Mouse (Mus musculus) C3H10T1/2 (cell line): ENCODE measurements around the gene Adprm. TPM values are rescaled to one million over a fixed set of nuclear protein-coding genes. Genes with fewer than 3 reads are reported as not detected.

ENCODE experiments used
- polyA plus RNA-seq, 2 experiments: library from polyadenylated mRNA; unstranded; fragments of >200 nt; fragmentation: generic; extraction: Trizol; gene quantifications; one replicate each; pipeline ENCODE4 v1.2.1; 2012; ENCODE audit warnings: missing spikeins in 2 of 2

The Adprm gene
- polyA plus RNA-seq, result 10 to 100 TPM in 1 of 2 experiments, 1 to 10 TPM in 1; 3.5 to 19.8 TPM

DNA sequence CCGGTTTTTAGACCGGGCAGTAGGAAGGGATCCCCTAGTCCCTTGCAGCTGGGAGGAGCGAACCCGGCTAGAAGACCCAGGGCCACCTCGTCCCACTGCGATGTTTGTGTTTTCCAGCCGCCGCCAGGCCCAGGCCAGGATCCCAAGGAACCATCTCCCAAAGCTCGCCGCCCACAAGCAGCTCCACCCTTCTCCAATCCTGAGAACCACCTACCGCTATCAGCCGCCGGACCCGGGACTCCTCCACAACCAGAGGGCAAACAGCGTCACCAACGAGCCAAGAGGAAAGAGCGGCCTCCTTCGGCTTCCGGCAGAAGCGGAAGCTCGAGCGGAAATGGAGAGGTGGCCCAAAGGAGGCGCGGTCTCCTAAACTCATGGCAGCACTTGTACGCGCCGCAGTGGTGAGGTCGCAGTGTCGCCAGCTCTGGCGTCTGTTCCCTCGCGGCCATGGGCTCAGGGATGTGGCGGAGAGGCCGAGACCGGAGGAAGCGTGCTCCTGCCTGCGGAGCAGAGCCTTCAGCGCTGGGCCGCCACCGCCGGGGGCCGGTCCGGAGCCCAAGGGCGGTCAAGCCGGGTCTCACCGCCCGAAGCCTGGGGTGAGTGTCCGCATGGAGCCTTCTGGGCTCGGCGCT lies at the start of gene Adprm, which contains the start of gene Sco1:
TSS of gene Adprm (minus strand) at position 274 of the 632 bp plus-strand sequence.
TSS of gene Sco1 (plus strand) at position 350 of the 632 bp plus-strand sequence.

DNA sequence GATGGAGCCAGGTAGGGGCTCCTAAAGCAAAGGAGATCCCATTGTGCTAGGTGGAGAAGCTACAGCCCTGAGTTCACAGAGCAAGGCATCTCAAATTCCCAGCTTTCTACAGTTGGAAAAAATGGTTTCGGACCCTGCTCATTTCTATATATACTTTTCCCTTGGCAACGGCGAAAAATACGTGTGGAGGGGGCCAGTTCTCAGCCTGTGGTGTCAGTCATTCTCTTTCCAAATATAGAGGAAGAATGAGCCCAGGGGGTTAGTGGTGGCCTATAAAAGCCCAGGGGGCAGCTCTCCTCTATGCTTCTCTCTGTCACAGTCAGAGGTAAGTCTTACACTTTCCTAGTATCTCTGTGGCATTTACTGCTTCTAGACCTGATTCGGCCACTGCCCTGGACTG lies 25.6 kb upstream of the Adprm start, which contains the start of gene Myh3:
TSS of gene Myh3 (plus strand) at position 301 of the 400 bp plus-strand sequence.

DNA sequence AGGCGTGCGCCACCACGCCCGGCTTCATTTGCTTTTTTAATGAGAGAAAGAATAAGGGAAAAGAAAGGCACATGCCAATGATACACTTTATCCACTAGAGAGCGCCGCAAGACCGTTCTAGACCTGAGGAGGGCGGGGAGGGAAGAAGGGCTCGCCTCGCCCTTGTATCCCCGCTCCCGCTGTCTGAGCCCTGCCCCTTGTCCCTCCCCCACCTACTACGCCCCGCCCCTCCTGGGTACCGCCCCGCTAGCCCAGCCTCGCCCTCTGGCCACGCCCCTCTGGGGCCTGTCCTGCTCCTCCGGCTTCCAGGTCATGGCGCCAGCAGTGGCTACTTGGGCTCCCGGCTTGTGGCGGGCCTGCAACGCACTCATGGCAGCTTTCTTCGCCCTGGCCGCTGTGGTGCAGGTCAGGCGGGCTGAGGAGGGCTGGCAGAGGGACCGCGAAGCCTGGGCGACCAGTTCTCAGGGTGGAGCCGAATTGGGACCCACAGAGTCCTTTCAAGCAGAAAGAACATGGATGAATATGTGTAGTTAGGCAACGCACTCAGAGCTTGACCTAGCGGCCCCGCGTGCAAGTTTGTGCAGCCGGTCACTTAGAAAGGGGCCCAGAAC lies 27.4 kb downstream of the Adprm start, which contains the start of gene Tmem220:
TSS of gene Tmem220 (plus strand) at position 288 of the 611 bp plus-strand sequence.

Other genes starting within 250 kb of the Adprm start
- not detected for gene Pirt, start 140.6 kb downstream of the Adprm start, polyA plus RNA-seq
- gene Tmem238l, start 96.0 kb downstream of the Adprm start, polyA plus RNA-seq, result not detected
- 1 to 10 TPM in 1 of 2 experiments, under 1 TPM in 1; 0.07 to 2.6 TPM for gene Tmem220, start 27.4 kb downstream of the Adprm start, polyA plus RNA-seq
- 1 to 10 TPM; 1.3 to 5.1 TPM for gene Sco1, start 76 bp upstream of the Adprm start, polyA plus RNA-seq
- under 1 TPM in 1 of 2 experiments, not detected in 1; 0.01 TPM for gene Myh3, start 25.7 kb upstream of the Adprm start, polyA plus RNA-seq
- not detected for gene Myh2, start 118.4 kb upstream of the Adprm start, polyA plus RNA-seq
- under 1 TPM in 1 of 2 experiments, not detected in 1; 0.01 TPM for gene Myh1, start 147.5 kb upstream of the Adprm start, polyA plus RNA-seq
- gene Myh4, start 185.4 kb upstream of the Adprm start, polyA plus RNA-seq, result not detected
- gene Myh8, start 224.5 kb upstream of the Adprm start, polyA plus RNA-seq, result not detected